46 mouse cellular contexts compared by ENCODE assay signal in genomic region chr1:151263830-151264229, GRCm38 (mm10). TPM values are rescaled to one million over a fixed set of nuclear protein-coding genes. Genes with fewer than 3 reads are reported as not detected.
"Had no signal": no experiment of that assay in that cellular context is flagged by ENCODE, and none has a peak within 500 bp of the region (broad histone marks: within the 10 kb centered on the region; RNA-seq: fewer than 3 reads in every experiment).

No protein-coding gene starts in this region.

- H3K4me3 ChIP-seq: limb, embryonic 10.5 days; limb, embryonic 12.5 days; limb, embryonic 13.5 days; limb, embryonic 15.5 days; liver, embryonic 12.5 days; liver, embryonic 13.5 days; liver, embryonic 15.5 days; lung, embryonic 15.5 days; megakaryocyte, embryonic 14.5 days; midbrain, embryonic 10.5 days; midbrain, embryonic 12.5 days; midbrain, embryonic 13.5 days; midbrain, embryonic 15.5 days; myocyte; neural tube, embryonic 12.5 days had no signal

- H3K4me1 ChIP-seq: limb, embryonic 12.5 days; megakaryocyte, embryonic 14.5 days; midbrain, embryonic 13.5 days; neural tube, embryonic 12.5 days had no signal

- DNase-seq: left cerebral cortex, postnatal 4 days; liver; liver, embryonic 13.5 days; liver, postnatal 0 days; lung, adult 18-20 months; lung, adult 2 months; lung, embryonic 14.5 days; lung, postnatal 10 days; lung, postnatal 14 days; lung, postnatal 36 days; lung, postnatal 4 days; midbrain, embryonic 14.5 days had no signal

- H3K4me2 ChIP-seq: limb, embryonic 12.5 days; limb, embryonic 13.5 days; limb, embryonic 15.5 days; liver, embryonic 11.5 days; liver, embryonic 12.5 days; liver, embryonic 13.5 days; liver, embryonic 15.5 days; lung, embryonic 14.5 days; lung, embryonic 15.5 days; midbrain, embryonic 11.5 days; midbrain, embryonic 12.5 days; midbrain, embryonic 13.5 days; midbrain, embryonic 15.5 days; neural tube, embryonic 12.5 days had no signal

- H3K27me3 ChIP-seq: limb, embryonic 12.5 days; limb, embryonic 13.5 days; limb, embryonic 15.5 days; liver, embryonic 12.5 days; liver, embryonic 13.5 days; liver, embryonic 15.5 days; lung, embryonic 15.5 days; megakaryocyte, embryonic 14.5 days; midbrain, embryonic 12.5 days; midbrain, embryonic 13.5 days; midbrain, embryonic 15.5 days; neural tube, embryonic 12.5 days had no signal

- H3K27ac ChIP-seq: limb, embryonic 10.5 days; limb, embryonic 12.5 days; limb, embryonic 13.5 days; limb, embryonic 15.5 days; liver, embryonic 12.5 days; liver, embryonic 13.5 days; liver, embryonic 14.5 days; liver, embryonic 15.5 days; lung, embryonic 15.5 days; macrophage; midbrain, embryonic 10.5 days; midbrain, embryonic 12.5 days; midbrain, embryonic 13.5 days; midbrain, embryonic 15.5 days; neural tube, embryonic 12.5 days had no signal

- H3K36me3 ChIP-seq: limb, embryonic 10.5 days; limb, embryonic 12.5 days; limb, embryonic 13.5 days; limb, embryonic 15.5 days; liver, embryonic 12.5 days; liver, embryonic 13.5 days; liver, embryonic 15.5 days; lung, embryonic 15.5 days; midbrain, embryonic 10.5 days; midbrain, embryonic 12.5 days; midbrain, embryonic 13.5 days; midbrain, embryonic 15.5 days; neural tube, embryonic 12.5 days had no signal

- H3K9ac ChIP-seq: limb, embryonic 12.5 days; limb, embryonic 13.5 days; limb, embryonic 15.5 days; liver, embryonic 12.5 days; liver, embryonic 13.5 days; liver, embryonic 14.5 days; liver, embryonic 15.5 days; liver, postnatal 0 days; lung, embryonic 14.5 days; lung, embryonic 15.5 days; midbrain, embryonic 12.5 days; midbrain, embryonic 13.5 days; midbrain, embryonic 15.5 days; neural tube, embryonic 12.5 days had no signal

- ATAC-seq: lung, postnatal 0 days; midbrain, embryonic 13.5 days; midbrain, embryonic 15.5 days; midbrain, embryonic 16.5 days had no signal

- H3K9me3 ChIP-seq: limb, embryonic 10.5 days; limb, embryonic 12.5 days; limb, embryonic 13.5 days; limb, embryonic 15.5 days; liver, embryonic 12.5 days; liver, embryonic 13.5 days; liver, embryonic 15.5 days; lung, embryonic 15.5 days; midbrain, embryonic 10.5 days; midbrain, embryonic 12.5 days; midbrain, embryonic 13.5 days; midbrain, embryonic 15.5 days; neural tube, embryonic 12.5 days had no signal

RNA-seq across cellular contexts. Expression of gene Gm47996, which starts 53.9 kb away (rescaled TPM):
- total RNA-seq: left cerebral cortex, postnatal 10 days; left cerebral cortex, postnatal 14 days; left cerebral cortex, postnatal 25 days; left cerebral cortex, postnatal 36 days; left cerebral cortex, postnatal 4 days; liver, adult 2 months; megakaryocyte progenitor cell, adult 5-6 weeks; megakaryocyte, adult 5-6 weeks; megakaryocyte-erythroid progenitor cell, adult 5-6 weeks; midbrain, postnatal 0 days; monocyte, adult 5-6 weeks had no signal
- polyA plus RNA-seq: limb, embryonic 12.5 days; limb, embryonic 13.5 days; liver, adult 2 months; lung, adult 2 months; lung, embryonic 14.5 days; lung, embryonic 15.5 days; lung, embryonic 16.5 days; lung, postnatal 0 days; macrophage; midbrain, embryonic 11.5 days; midbrain, embryonic 13.5 days; midbrain, embryonic 14.5 days; midbrain, embryonic 15.5 days; midbrain, embryonic 16.5 days; midbrain, postnatal 0 days; neural tube, embryonic 11.5 days; neural tube, embryonic 12.5 days had no signal

RNA-seq across cellular contexts. Expression of gene 3110040M04Rik, which starts 59.9 kb away (rescaled TPM):
- total RNA-seq: left cerebral cortex, postnatal 10 days; left cerebral cortex, postnatal 14 days; left cerebral cortex, postnatal 25 days; left cerebral cortex, postnatal 36 days; left cerebral cortex, postnatal 4 days; liver, adult 2 months; megakaryocyte progenitor cell, adult 5-6 weeks; midbrain, postnatal 0 days; monocyte, adult 5-6 weeks had no signal
- polyA plus RNA-seq: limb, embryonic 10.5 days; limb, embryonic 11.5 days; limb, embryonic 12.5 days; limb, embryonic 13.5 days; limb, embryonic 14.5 days; limb, embryonic 15.5 days; liver, adult 2 months; lung, adult 2 months; lung, embryonic 14.5 days; lung, embryonic 15.5 days; lung, embryonic 16.5 days; lung, postnatal 0 days; macrophage; midbrain, embryonic 10.5 days; midbrain, embryonic 12.5 days; midbrain, embryonic 13.5 days; midbrain, embryonic 14.5 days; midbrain, embryonic 15.5 days; midbrain, embryonic 16.5 days; midbrain, postnatal 0 days; neural tube, embryonic 12.5 days had no signal
